Mouse (Mus musculus) kidney, embryonic 15.5 days (tissue): ENCODE measurements around the gene Dnajb1. TPM values are rescaled to one million over a fixed set of nuclear protein-coding genes. Genes with fewer than 3 reads are reported as not detected.

Source experiments
- ATAC-seq: fragments of 200-750 bp; cut with Nextera tagmentation; replicated peaks from 2 replicates; pipeline ENCODE4 v1.8.0; 2017; ENCODE audit warnings: moderate TSS enrichment; ENCODE audit not compliant: low FRiP score
- H3K27ac ChIP-seq: fragments of 300-500 bp; sonication (generic); 2 replicates; pipeline ENCODE4 v1.5.1; 2015; ENCODE audit warnings: mild to moderate bottlenecking, inconsistent platforms
- H3K27me3 ChIP-seq: fragments of 300-500 bp; sonication (generic); 2 replicates; pipeline ENCODE4 v1.6.1; 2015; ENCODE audit warnings: inconsistent platforms
- H3K36me3 ChIP-seq: fragments of 300-500 bp; sonication (generic); 2 replicates; pipeline ENCODE4 v1.6.1; 2015; ENCODE audit warnings: inconsistent platforms
- H3K4me1 ChIP-seq: fragments of 300-500 bp; sonication (generic); 2 replicates; pipeline ENCODE4 v1.6.1; 2015; ENCODE audit warnings: inconsistent platforms
- H3K4me2 ChIP-seq: fragments of 300-500 bp; sonication (generic); 2 replicates; pipeline ENCODE4 v1.6.1; 2015; ENCODE audit warnings: moderate library complexity, mild to moderate bottlenecking, inconsistent platforms
- H3K4me3 ChIP-seq: fragments of 300-500 bp; sonication (generic); replicated peaks from 2 replicates; pipeline ENCODE4 v1.5.1; 2015; ENCODE audit warnings: mild to moderate bottlenecking, inconsistent platforms
- H3K9ac ChIP-seq: fragments of 300-500 bp; sonication (generic); 2 replicates; pipeline ENCODE4 v1.6.1; 2015; ENCODE audit warnings: mild to moderate bottlenecking, inconsistent platforms
- H3K9me3 ChIP-seq: fragments of 300-500 bp; sonication (generic); replicated peaks from 2 replicates; pipeline ENCODE4 v1.6.1; 2016; ENCODE audit warnings: inconsistent platforms
- WGBS: fragments of 180-500 bp; shearing (Covaris S2); methylation state at CpG from one replicate; pipeline ENCODE4 v1.1.7; 2015; ENCODE audit warnings: mixed read lengths; 5-methylcytosine and 5-hydroxymethylcytosine counted together
- polyA plus RNA-seq: library from polyadenylated mRNA; unstranded; fragments of >200 nt; fragmentation: Nextera tagmentation; extraction: Ambion mirVana; gene quantifications from 2 replicates; pipeline ENCODE4 v1.2.1, GENCODE M21; 2015

The Dnajb1 gene
- polyA plus RNA-seq, 1 experiment from 2014 or later: 60.4 TPM

- no peaks in the 10 kb centered on the region for H3K9me3 ChIP-seq
- H3K27me3 ChIP-seq: no peaks in the 10 kb centered on the region
- H3K4me1 ChIP-seq: peaks cover 24% of the 10 kb centered on the region
- no peak overlapping the region for H3K9ac ChIP-seq
- H3K4me3 ChIP-seq: no peak overlapping the region
- no peak overlapping the region for H3K4me2 ChIP-seq
- peaks cover 2% of the 10 kb centered on the region; the same call in 1 of the 2 replicates for H3K36me3 ChIP-seq
- WGBS: 23% methylated on average over 3 of the region's 3 CpGs
- no peak for ATAC-seq
- H3K27ac ChIP-seq: no peak overlapping the region
Observed at GRCm38 (mm10) chr8:83596369-83596768, 11.6 kb upstream of the Dnajb1 start.

GRCm38 (mm10) chr8:83598146-83598545, 9.8 kb upstream of the Dnajb1 start:
- Histone ChIP-seq H3K9ac (no peak overlapping the region), H3K27me3 (no peaks in the 10 kb centered on the region), H3K4me1 (peaks cover 8% of the 10 kb centered on the region), H3K4me2 (no peak overlapping the region), H3K27ac (no peak overlapping the region), H3K4me3 (no peak overlapping the region), H3K9me3 (no peaks in the 10 kb centered on the region), H3K36me3 (no peaks in the 10 kb centered on the region)
- WGBS: 0% methylated on average over 1 of the region's 1 CpGs
- ATAC-seq: no peak

DNA sequence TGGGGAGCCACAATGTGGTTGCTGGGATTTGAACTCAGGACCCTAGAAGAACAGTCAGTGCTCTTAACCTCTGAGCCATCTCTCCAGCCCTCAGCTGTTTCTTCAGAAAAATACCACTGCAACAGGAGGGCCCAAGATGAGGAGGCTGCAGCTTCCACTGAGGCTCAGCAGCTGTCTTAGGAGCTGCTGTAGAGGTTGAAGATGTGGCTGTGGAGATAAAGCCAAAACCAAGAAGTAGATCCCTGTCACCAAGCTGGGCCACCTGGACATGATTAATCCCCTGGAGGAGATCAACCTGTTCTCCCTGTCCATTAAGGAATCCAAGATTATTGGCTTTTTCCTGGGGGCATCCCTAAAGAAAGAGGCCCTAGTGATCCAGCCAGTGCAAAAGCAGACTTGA, 8.2 kb upstream of the Dnajb1 start:
- no peak overlapping the region for H3K9ac ChIP-seq
- H3K9me3 ChIP-seq: no peaks in the 10 kb centered on the region
- no peak for ATAC-seq
- peaks cover 3% of the 10 kb centered on the region; the same call in 1 of the 2 replicates for H3K4me1 ChIP-seq
- H3K4me2 ChIP-seq: no peak overlapping the region
- no peak overlapping the region for H3K27ac ChIP-seq
- H3K4me3 ChIP-seq: no peak overlapping the region
- H3K27me3 ChIP-seq: no peaks in the 10 kb centered on the region
- H3K36me3 ChIP-seq: no peaks in the 10 kb centered on the region; the same call in 1 of the 2 replicates

- 68% methylated on average over 2 of the region's 2 CpGs for WGBS
- no peak overlapping the region for H3K27ac ChIP-seq
- no peak overlapping the region for H3K9ac ChIP-seq
- H3K4me1 ChIP-seq: peaks cover 7% of the 10 kb centered on the region; the same call in 1 of the 2 replicates
- no peaks in the 10 kb centered on the region; the same call in 1 of the 2 replicates for H3K36me3 ChIP-seq
- no peak overlapping the region for H3K4me2 ChIP-seq
- no peaks in the 10 kb centered on the region for H3K9me3 ChIP-seq
- H3K4me3 ChIP-seq: no peak overlapping the region
- H3K27me3 ChIP-seq: no peaks in the 10 kb centered on the region
- ATAC-seq: no peak
Observed at GRCm38 (mm10) chr8:83602650-83603029, 5.4 kb upstream of the Dnajb1 start.

DNA sequence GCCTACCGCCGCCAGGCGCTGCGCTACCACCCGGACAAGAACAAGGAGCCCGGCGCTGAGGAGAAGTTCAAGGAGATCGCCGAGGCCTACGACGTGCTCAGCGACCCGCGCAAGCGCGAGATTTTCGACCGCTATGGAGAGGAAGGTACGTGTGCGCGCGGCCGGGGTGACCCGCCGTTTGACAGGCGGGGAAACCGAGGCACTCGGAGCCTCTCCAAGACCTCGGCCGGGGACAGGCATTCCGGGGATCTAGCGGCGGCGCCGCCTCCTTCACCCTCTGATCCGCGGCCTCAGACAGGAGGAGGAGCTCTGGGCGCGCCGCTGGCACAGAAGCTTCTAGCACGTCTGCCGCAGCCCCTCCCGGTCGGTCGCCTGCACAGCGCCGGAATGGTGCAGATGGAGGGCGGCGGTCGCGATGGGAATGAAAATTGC, 421 bp downstream of the Dnajb1 start:
- Histone ChIP-seq H3K9me3 (no peaks in the 10 kb centered on the region), H3K27me3 (no peaks in the 10 kb centered on the region), H3K27ac (peak overlapping the region; percentile 98), H3K9ac (peak overlapping the region; percentile 78), H3K4me1 (peaks cover 26% of the 10 kb centered on the region), H3K4me2 (peak overlapping the region; percentile 73), H3K36me3 (peaks cover 36% of the 10 kb centered on the region), H3K4me3 (peak overlapping the region; percentile 78)
- 1% methylated on average over 51 of the region's 51 CpGs for WGBS
- ATAC-seq: peak; percentile 84

- no peak for ATAC-seq
- Histone ChIP-seq H3K9ac (peak overlapping the region; percentile 78), H3K4me2 (peak overlapping the region; percentile 73), H3K4me3 (peak overlapping the region; percentile 78), H3K36me3 (peaks cover 43% of the 10 kb centered on the region), H3K27me3 (no peaks in the 10 kb centered on the region), H3K9me3 (no peaks in the 10 kb centered on the region), H3K4me1 (peaks cover 26% of the 10 kb centered on the region), H3K27ac (peak overlapping the region; percentile 98)
- 21% methylated on average over 9 of the region's 9 CpGs for WGBS
Observed at GRCm38 (mm10) chr8:83609086-83609485, 1.1 kb downstream of the Dnajb1 start.

GRCm38 (mm10) chr8:83609547-83610180, 1.7 kb downstream of the Dnajb1 start:
- Histone ChIP-seq H3K9ac (peak overlapping the region; percentile 78), H3K9me3 (no peaks in the 10 kb centered on the region), H3K27ac (no peak overlapping the region), H3K27me3 (no peaks in the 10 kb centered on the region), H3K36me3 (peaks cover 47% of the 10 kb centered on the region), H3K4me3 (peak overlapping the region; percentile 78), H3K4me1 (peaks cover 26% of the 10 kb centered on the region), H3K4me2 (peak overlapping the region; percentile 73)
- no peak for ATAC-seq
- WGBS: 91% methylated on average over 10 of the region's 10 CpGs

- Histone ChIP-seq H3K4me2 (no peak overlapping the region), H3K4me1 (peaks cover 24% of the 10 kb centered on the region), H3K36me3 (peaks cover 47% of the 10 kb centered on the region), H3K27ac (no peak overlapping the region), H3K27me3 (no peaks in the 10 kb centered on the region), H3K9me3 (no peaks in the 10 kb centered on the region), H3K9ac (no peak overlapping the region), H3K4me3 (no peak overlapping the region)
- ATAC-seq: no peak
- WGBS: over 99% methylated on average over 4 of the region's 4 CpGs
Observed at GRCm38 (mm10) chr8:83611921-83612320, 3.9 kb downstream of the Dnajb1 start.

GRCm38 (mm10) chr8:83613695-83614094, 5.7 kb downstream of the Dnajb1 start:
- 93% methylated on average over 4 of the region's 4 CpGs for WGBS

DNA sequence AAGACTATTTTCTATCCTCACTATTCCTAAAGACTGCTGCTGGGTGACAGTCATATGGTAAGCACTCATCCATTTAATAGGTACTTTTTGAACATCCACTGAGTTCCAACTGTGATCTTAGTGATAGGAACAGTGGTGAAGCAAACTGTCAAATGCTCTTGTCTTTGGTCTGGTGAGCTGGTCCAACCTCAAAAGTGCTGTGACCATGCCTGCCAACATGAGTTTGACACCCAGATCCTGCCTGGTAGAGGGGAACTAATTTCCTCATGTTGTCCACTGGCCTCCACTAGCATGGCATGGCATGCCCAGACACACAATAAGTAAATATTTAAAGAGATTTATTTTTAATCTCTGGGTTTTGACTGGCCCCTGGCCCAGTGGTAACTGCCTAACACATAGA, 8.6 kb downstream of the Dnajb1 start:
- Histone ChIP-seq H3K9me3 (no peaks in the 10 kb centered on the region), H3K27me3 (no peaks in the 10 kb centered on the region), H3K4me3 (no peak overlapping the region), H3K9ac (no peak overlapping the region), H3K4me2 (no peak overlapping the region), H3K4me1 (no peaks in the 10 kb centered on the region), H3K36me3 (peaks cover 28% of the 10 kb centered on the region), H3K27ac (no peak overlapping the region)
- ATAC-seq: no peak

More at GRCm38 (mm10) chr8:83613695-83614094, 5.7 kb downstream of the Dnajb1 start:
- H3K4me2 ChIP-seq: no peak overlapping the region
- H3K27me3 ChIP-seq: no peaks in the 10 kb centered on the region
- H3K27ac ChIP-seq: no peak overlapping the region
- no peak overlapping the region for H3K4me3 ChIP-seq
- H3K4me1 ChIP-seq: peaks cover 19% of the 10 kb centered on the region
- H3K36me3 ChIP-seq: peaks cover 47% of the 10 kb centered on the region
- ATAC-seq: no peak
- H3K9ac ChIP-seq: no peak overlapping the region
- H3K9me3 ChIP-seq: no peaks in the 10 kb centered on the region

- 85% methylated on average over 2 of the region's 2 CpGs for WGBS
- Histone ChIP-seq H3K4me1 (peaks cover 2% of the 10 kb centered on the region), H3K4me3 (no peak overlapping the region), H3K27me3 (no peaks in the 10 kb centered on the region), H3K4me2 (no peak overlapping the region), H3K27ac (no peak overlapping the region), H3K9me3 (no peaks in the 10 kb centered on the region), H3K36me3 (peaks cover 24% of the 10 kb centered on the region), H3K9ac (no peak overlapping the region)
- ATAC-seq: no peak
Observed at GRCm38 (mm10) chr8:83617111-83617510, 9.1 kb downstream of the Dnajb1 start.

GRCm38 (mm10) chr8:83618566-83618965, 10.6 kb downstream of the Dnajb1 start:
- Histone ChIP-seq H3K4me3 (no peak overlapping the region), H3K27ac (no peak overlapping the region), H3K9ac (no peak overlapping the region), H3K4me2 (no peak overlapping the region), H3K9me3 (no peaks in the 10 kb centered on the region), H3K27me3 (no peaks in the 10 kb centered on the region), H3K4me1 (peaks cover 7% of the 10 kb centered on the region), H3K36me3 (peaks cover 9% of the 10 kb centered on the region)
- 96% methylated on average over 2 of the region's 2 CpGs for WGBS
- no peak for ATAC-seq
